ENCODE assay signal across 8 mouse cellular contexts in genomic region chr8:105707498-105708403, GRCm38 (mm10). TPM values are rescaled to one million over a fixed set of nuclear protein-coding genes. Genes with fewer than 3 reads are reported as not detected.
DNase-seq lines count a peak whose midpoint lies in the region; ATAC-seq and TF ChIP-seq lines count a peak whose summit lies in the region.

4933405L10Rik (plus strand) TSS chr8:105707655.
Enkd1 (minus strand) TSS chr8:105708210.

- H3K4me1 ChIP-seq in cerebellum, adult 2 months (ENCODE audit: control insufficient read depth, insufficient read depth, low read length), result peaks cover 37% of the 10 kb centered on the region
- H3K4me1 ChIP-seq in hindbrain, embryonic 10.5 days (replicated peaks), result peaks cover 24% of the 10 kb centered on the region
- peaks cover 8% of the 10 kb centered on the region; the same call in 1 of the 2 replicates for H3K4me1 ChIP-seq in lung, postnatal 0 days (ENCODE audit: insufficient read depth, low read depth, low read length)

- peaks cover 30% of the 10 kb centered on the region for H3K36me3 ChIP-seq in hindbrain, embryonic 10.5 days
- H3K36me3 ChIP-seq in lung, postnatal 0 days (ENCODE audit: insufficient read depth, low read length), result 0 out of 2 replicates have a peak, but pooled peaks cover 7% of the 10 kb centered on the region

- peak; percentile 83 for ATAC-seq in frontal cortex, adult (ENCODE audit: low TSS enrichment)
- ATAC-seq in lung, postnatal 0 days, result peak; percentile 88

- peak within 1 kb of the TSS; percentile 94 for H3K4me2 ChIP-seq in lung, postnatal 0 days (replicated peaks; ENCODE audit: low read depth, low read length)

- DNase-seq in MN1 (ENCODE audit: low spot score), result peak; percentile 92
- DNase-seq in cerebellum, adult 2 months, result peak; percentile 83 to 90
- DNase-seq in hindbrain, embryonic 10.5 days (ENCODE audit: low spot score), result peak; percentile 94
- DNase-seq in layer of hippocampus, adult 9-11 months, result peak; percentile 90
- peak; percentile 95 for DNase-seq in lung, postnatal 0 days (ENCODE audit: low spot score)
- peak; percentile 81 for DNase-seq in ovary, postnatal 14 days (ENCODE audit: low spot score)
- peak; percentile 89 for DNase-seq in thymus, postnatal 14 days

- no peaks in the 10 kb centered on the region for H3K9me3 ChIP-seq in hindbrain, embryonic 10.5 days
- no peaks in the 10 kb centered on the region for H3K9me3 ChIP-seq in lung, postnatal 0 days (ENCODE audit: low read length)

- no peak for TF ChIP-seq CTCF in cerebellum, adult 2 months (IDR thresholded peaks at IDR 0.05; ENCODE audit: borderline replicate concordance, insufficient read depth, low read depth, low read length)
- TF ChIP-seq CTCF in lung, postnatal 0 days (IDR thresholded peaks at IDR 0.05), result no peak

- TF ChIP-seq EP300 in lung, postnatal 0 days (IDR thresholded peaks at IDR 0.05), result no peak

- TF ChIP-seq POLR2A in cerebellum, adult 2 months (IDR thresholded peaks at IDR 0.05; ENCODE audit: borderline replicate concordance, insufficient read depth, low read length), result no peak

- 0 out of 2 replicates have a peak within 1 kb of the TSS, but pooled peaks have one; percentile 17 for H3K27ac ChIP-seq in cerebellum, adult 2 months (ENCODE audit: insufficient read depth, low read length)
- peak within 1 kb of the TSS; percentile 94 for H3K27ac ChIP-seq in hindbrain, embryonic 10.5 days
- H3K27ac ChIP-seq in lung, postnatal 0 days (ENCODE audit: low read length), result no peak within 1 kb of the TSS

- H3K9ac ChIP-seq in lung, postnatal 0 days (replicated peaks; ENCODE audit: low read depth), result peak within 1 kb of the TSS; percentile 37; the same call in 1 of the 2 replicates

- H3K4me3 ChIP-seq in cerebellum, adult 2 months (replicated peaks; ENCODE audit: insufficient read depth, low read depth, low read length), result peak within 1 kb of the TSS; percentile 57
- H3K4me3 ChIP-seq in hindbrain, embryonic 10.5 days, result peak within 1 kb of the TSS; percentile 86
- peak within 1 kb of the TSS; percentile 67 for H3K4me3 ChIP-seq in lung, postnatal 0 days (ENCODE audit: low read depth, low read length)

- 2% methylated on average over 55 of the region's 55 CpGs for WGBS in cerebellum, adult 2 months
- WGBS in hindbrain, embryonic 10.5 days, result under 1% methylated on average over 55 of the region's 55 CpGs
- WGBS in lung, postnatal 0 days, result 2% methylated on average over 51 of the region's 55 CpGs

- H3K27me3 ChIP-seq in cerebellum, adult 2 months (ENCODE audit: control insufficient read depth, insufficient read depth, low read length), result no peaks in the 10 kb centered on the region
- H3K27me3 ChIP-seq in hindbrain, embryonic 10.5 days (ENCODE audit: insufficient read depth, poor library complexity, severe bottlenecking), result no peaks in the 10 kb centered on the region
- no peaks in the 10 kb centered on the region for H3K27me3 ChIP-seq in lung, postnatal 0 days (replicated peaks; ENCODE audit: insufficient read depth, low read length)

RNA-seq across cellular contexts. Expression of gene 4933405L10Rik, which starts in this region (rescaled TPM):
- 0.51 TPM in 2 replicates for polyA plus RNA-seq in cerebellum, adult 2 months (2012; rRNA removed)
- polyA plus RNA-seq in hindbrain, embryonic 10.5 days (2016; fragmentation: Nextera tagmentation; extraction: Ambion mirVana), result 0.14 TPM in 1 of 2 replicates, not detected in the other
- not detected in 2 replicates for polyA plus RNA-seq in lung, postnatal 0 days (2015; fragmentation: Nextera tagmentation; extraction: Ambion mirVana)

RNA-seq across cellular contexts. Expression of gene Enkd1, which starts in this region (rescaled TPM):
- polyA plus RNA-seq in cerebellum, adult 2 months (2012; rRNA removed), result 15.3 and 17.4 TPM in 2 replicates
- 40.7 and 44.6 TPM in 2 replicates for polyA plus RNA-seq in hindbrain, embryonic 10.5 days (2016; fragmentation: Nextera tagmentation; extraction: Ambion mirVana)
- polyA plus RNA-seq in lung, postnatal 0 days (2015; fragmentation: Nextera tagmentation; extraction: Ambion mirVana), result 8.2 and 8.7 TPM in 2 replicates
